Mouse (Mus musculus) cortical plate, adult 2 months (tissue): Measurements from ENCODE around the gene Adamts12. TPM values are rescaled to one million over a fixed set of nuclear protein-coding genes. Genes with fewer than 3 reads are reported as not detected.

Source experiments
- H3K27ac ChIP-seq: fragments of 200-500 bp; 2 replicates; pipeline ENCODE4 v1.5.1; 2012; ENCODE audit warnings: low read length, control low read depth, inconsistent platforms; ENCODE audit not compliant: insufficient read depth
- H3K4me1 ChIP-seq: fragments of 200-500 bp; 2 replicates; pipeline ENCODE4 v1.6.1; 2011; ENCODE audit warnings: low read length; ENCODE audit not compliant: control insufficient read depth, insufficient read depth
- H3K4me3 ChIP-seq: fragments of 200-500 bp; 2 replicates; pipeline ENCODE4 v1.5.1; 2011; ENCODE audit warnings: mild to moderate bottlenecking, low read length, control low read depth; ENCODE audit not compliant: insufficient read depth
- CTCF ChIP-seq: fragments of 200-500 bp; IDR thresholded peaks from 2 replicates; pipeline ENCODE4 v1.5.1; 2011; ENCODE audit warnings: mild to moderate bottlenecking, control low read depth, low read length; ENCODE audit not compliant: insufficient read depth; ENCODE audit errors: extremely low read depth
- POLR2A ChIP-seq: fragments of 200-500 bp; IDR thresholded peaks from 2 replicates; pipeline ENCODE4 v1.6.1; 2011; ENCODE audit warnings: mild to moderate bottlenecking, low read length, control low read depth; ENCODE audit not compliant: insufficient read depth; ENCODE audit errors: extremely low read depth
- polyA plus RNA-seq: library from polyadenylated mRNA; depleted of rRNA; stranded (reverse); fragments of >200 nt; gene quantifications from 2 replicates; pipeline ENCODE4 v1.2.3, GENCODE M21; 2012

Gene Adamts12
- polyA plus RNA-seq, 1 experiment, result 0.10 TPM

GRCm38 (mm10) chr15:11038476-11038875 is 26.1 kb upstream of the Adamts12 start:
- TF ChIP-seq POLR2A, result no peak
- peak; percentile 65; the same call in 1 of the 2 replicates for TF ChIP-seq CTCF
- Histone ChIP-seq H3K4me1 (peaks cover 1% of the 10 kb centered on the region; the same call in 1 of the 2 replicates), H3K4me3 (no peak overlapping the region), H3K27ac (no peak overlapping the region)

GRCm38 (mm10) chr15:11040067-11040466 is 24.5 kb upstream of the Adamts12 start:
- H3K4me3 ChIP-seq, result no peak overlapping the region
- TF ChIP-seq POLR2A (no peak), CTCF (no peak)
- H3K27ac ChIP-seq, result no peak overlapping the region
- peaks cover 1% of the 10 kb centered on the region; the same call in 1 of the 2 replicates for H3K4me1 ChIP-seq

GRCm38 (mm10) chr15:11041229-11041628 is 23.4 kb upstream of the Adamts12 start:
- peaks cover 1% of the 10 kb centered on the region; the same call in 1 of the 2 replicates for H3K4me1 ChIP-seq
- TF ChIP-seq CTCF (no peak), POLR2A (no peak)
- H3K27ac ChIP-seq, result no peak overlapping the region
- no peak overlapping the region for H3K4me3 ChIP-seq

- H3K4me3 ChIP-seq, result no peak overlapping the region
- no peaks in the 10 kb centered on the region for H3K4me1 ChIP-seq
- no peak overlapping the region for H3K27ac ChIP-seq
- TF ChIP-seq POLR2A, result no peak
- no peak for TF ChIP-seq CTCF
Observed at GRCm38 (mm10) chr15:11042828-11043227, 21.8 kb upstream of the Adamts12 start.

GRCm38 (mm10) chr15:11053678-11054439 is 10.7 kb upstream of the Adamts12 start:
- no peak overlapping the region for H3K27ac ChIP-seq
- TF ChIP-seq POLR2A (no peak), CTCF (no peak)

GRCm38 (mm10) chr15:11054440-11055080 is 10.0 kb upstream of the Adamts12 start:
- no peak for TF ChIP-seq POLR2A
- TF ChIP-seq CTCF, result no peak
- Histone ChIP-seq H3K4me3 (no peak overlapping the region), H3K4me1 (no peaks in the 10 kb centered on the region), H3K27ac (no peak overlapping the region)

More at GRCm38 (mm10) chr15:11053678-11054439, 10.7 kb upstream of the Adamts12 start:
- Histone ChIP-seq H3K4me3 (no peak overlapping the region), H3K4me1 (no peaks in the 10 kb centered on the region)

- H3K4me3 ChIP-seq, result no peak overlapping the region
- no peak for TF ChIP-seq POLR2A
- no peak for TF ChIP-seq CTCF
- no peak overlapping the region for H3K27ac ChIP-seq
- H3K4me1 ChIP-seq, result no peaks in the 10 kb centered on the region; the same call in 1 of the 2 replicates
Observed at GRCm38 (mm10) chr15:11062903-11063302, 1.7 kb upstream of the Adamts12 start.

GRCm38 (mm10) chr15:11064160-11064557 is 431 bp upstream of the Adamts12 start:
- Histone ChIP-seq H3K4me1 (no peaks in the 10 kb centered on the region; the same call in 1 of the 2 replicates), H3K27ac (no peak overlapping the region), H3K4me3 (no peak overlapping the region)
- TF ChIP-seq CTCF (no peak), POLR2A (no peak)

- TF ChIP-seq POLR2A (no peak), CTCF (no peak)
- no peaks in the 10 kb centered on the region; the same call in 1 of the 2 replicates for H3K4me1 ChIP-seq
- H3K27ac ChIP-seq, result no peak overlapping the region
- no peak overlapping the region for H3K4me3 ChIP-seq
Observed at GRCm38 (mm10) chr15:11065528-11066171, 1.1 kb downstream of the Adamts12 start.

GRCm38 (mm10) chr15:11066299-11066698 is 1.7 kb downstream of the Adamts12 start:
- TF ChIP-seq POLR2A, result no peak
- no peak for TF ChIP-seq CTCF
- Histone ChIP-seq H3K4me3 (no peak overlapping the region), H3K27ac (no peak overlapping the region), H3K4me1 (no peaks in the 10 kb centered on the region; the same call in 1 of the 2 replicates)
